Mouse (Mus musculus): ENCODE results near the gene Slc25a19.
A peak's percentile ranks its signal among the peaks of the same experiment; 100 is the strongest.

Gene Slc25a19

DNA sequence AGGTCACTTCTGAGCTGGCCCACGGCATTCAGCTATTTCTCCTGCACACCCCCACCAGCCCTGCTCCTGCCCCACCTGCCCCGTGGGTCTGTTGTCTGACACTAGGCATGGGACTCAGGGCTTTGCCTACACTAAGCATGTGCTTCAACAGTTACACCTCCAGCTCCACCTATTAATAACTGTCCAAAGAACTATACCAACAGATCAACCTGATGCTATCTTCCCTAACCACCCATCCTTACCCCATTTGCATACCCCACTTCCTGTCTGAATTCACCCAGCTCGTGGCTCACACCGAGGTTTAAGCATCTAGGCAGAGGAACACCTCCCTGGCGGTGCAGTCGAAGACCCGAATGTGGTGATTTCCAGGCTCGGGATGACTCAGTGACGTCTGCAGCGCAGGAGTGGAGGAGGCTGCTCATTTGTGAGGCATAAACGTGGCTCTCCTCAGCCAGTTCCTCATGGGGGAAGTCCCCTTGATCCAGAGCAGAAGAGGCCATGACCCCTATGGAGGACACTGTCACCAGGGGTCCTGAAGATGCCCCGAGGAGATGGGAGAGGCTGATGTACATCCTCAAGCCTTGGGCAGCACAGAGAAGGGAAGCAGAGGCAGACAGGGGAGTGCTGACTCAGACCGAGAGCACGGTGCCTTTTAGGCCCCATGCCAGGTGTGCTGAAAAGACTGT lies 13.0 kb upstream of the Slc25a19 start:
- no peak for DNase-seq (ENCODE audit: low read depth, low spot score)

DNA sequence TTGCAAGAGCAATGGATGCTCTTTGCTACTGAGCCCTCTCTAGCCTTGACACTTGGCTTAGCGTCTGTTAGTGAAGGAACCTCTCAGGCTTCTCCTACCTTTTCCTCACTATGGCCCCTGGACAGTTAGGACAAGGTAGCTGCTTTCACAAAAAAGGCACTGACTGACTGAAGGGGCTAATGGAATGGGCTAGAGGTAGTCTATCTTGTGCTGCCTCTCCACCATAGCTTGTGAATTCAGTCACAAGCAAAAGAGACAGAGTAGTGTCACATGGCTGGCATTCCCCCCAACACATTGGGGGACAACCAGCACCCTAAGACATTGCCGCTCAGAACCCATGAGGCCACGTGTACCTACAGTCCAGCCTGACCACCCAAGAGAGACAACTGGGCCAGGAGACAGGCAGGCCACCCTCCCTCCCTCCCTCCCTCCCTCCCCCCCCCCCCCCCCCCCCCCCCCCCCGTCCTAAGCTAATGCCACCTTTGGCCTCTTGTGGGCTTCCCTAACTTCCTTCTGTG lies 12.3 kb upstream of the Slc25a19 start:
- DNase-seq (ENCODE audit: low read depth, low spot score): no peak

- no peak for DNase-seq (ENCODE audit: low read depth, low spot score)
These were observed 11.4 kb upstream of the Slc25a19 start for GRCm38 (mm10) chr11:115639540-115639939.

- no peak for DNase-seq (ENCODE audit: low read depth, low spot score)
These were observed 10.7 kb upstream of the Slc25a19 start for GRCm38 (mm10) chr11:115638498-115639409.

- no peak for DNase-seq (ENCODE audit: low read depth, low spot score)
These were observed 8.9 kb upstream of the Slc25a19 start for GRCm38 (mm10) chr11:115636960-115637359.

DNA sequence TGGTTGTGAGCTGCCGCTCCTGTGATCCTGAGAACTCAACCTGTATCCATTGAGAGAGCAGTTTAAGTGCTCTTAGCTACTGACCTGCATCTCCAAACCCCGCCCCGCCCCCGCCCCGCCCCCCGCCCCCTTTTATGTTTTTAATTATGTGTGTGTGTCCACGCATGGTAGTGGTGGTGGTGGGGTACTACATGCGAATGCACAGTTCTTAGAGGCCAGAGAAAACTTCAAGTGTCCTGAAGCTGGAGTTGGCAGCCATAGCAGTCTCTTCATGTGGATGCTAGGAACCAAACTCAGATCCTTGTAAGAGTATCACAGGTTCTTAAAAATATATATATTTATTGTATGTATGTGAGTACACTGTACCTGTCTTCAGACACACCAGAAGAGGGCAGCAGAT lies 7.4 kb upstream of the Slc25a19 start:
- no peak for DNase-seq (ENCODE audit: low read depth, low spot score)

- DNase-seq (ENCODE audit: low read depth, low spot score): no peak
These were observed 6.9 kb upstream of the Slc25a19 start for GRCm38 (mm10) chr11:115635041-115635440.

DNA sequence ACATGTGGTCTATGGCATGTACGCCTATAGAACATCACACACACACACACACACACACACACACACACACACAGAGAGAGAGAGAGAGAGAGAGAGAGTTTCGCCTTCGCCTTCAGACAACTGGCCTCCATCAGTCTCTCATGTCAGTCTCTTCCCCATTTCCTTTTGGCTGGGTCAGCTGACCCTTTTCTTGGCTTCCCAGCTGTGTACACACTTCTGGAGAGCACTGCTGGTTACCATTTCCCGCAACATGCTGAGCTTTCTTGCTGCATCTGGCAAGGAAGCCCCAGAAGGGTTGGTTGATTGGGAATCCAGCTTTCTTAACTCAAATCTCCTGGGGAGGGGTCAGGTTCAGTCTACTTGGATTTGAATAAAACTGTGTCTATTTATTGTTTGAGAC lies 6.0 kb upstream of the Slc25a19 start:
- DNase-seq (ENCODE audit: low read depth, low spot score): no peak

- DNase-seq (ENCODE audit: low read depth, low spot score): no peak
These were observed 4.8 kb upstream of the Slc25a19 start for GRCm38 (mm10) chr11:115632862-115633261.

- no peak for DNase-seq (ENCODE audit: low read depth, low spot score)
These were observed 4.2 kb upstream of the Slc25a19 start for GRCm38 (mm10) chr11:115632247-115632646.

DNA sequence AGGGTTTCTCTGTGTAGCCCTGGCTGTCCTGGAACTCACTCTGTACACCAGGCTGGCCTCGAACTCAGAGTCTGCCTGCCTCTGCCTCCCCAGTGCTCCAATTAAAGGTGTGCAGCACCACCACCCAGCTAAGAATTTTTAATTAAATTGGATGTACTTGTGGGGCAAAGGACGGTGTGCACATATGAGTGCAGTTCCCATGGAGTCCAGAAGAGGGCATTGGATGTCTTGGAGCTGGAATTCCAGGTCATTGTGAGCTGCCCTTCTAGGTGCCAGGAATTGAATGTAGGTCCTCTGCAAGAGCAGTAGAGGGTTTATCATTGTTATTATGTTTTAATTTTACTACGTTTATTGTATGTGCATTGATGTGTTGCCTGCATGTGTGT lies 3.4 kb upstream of the Slc25a19 start:
- peak; percentile 48 for DNase-seq (ENCODE audit: low read depth, low spot score)

DNA sequence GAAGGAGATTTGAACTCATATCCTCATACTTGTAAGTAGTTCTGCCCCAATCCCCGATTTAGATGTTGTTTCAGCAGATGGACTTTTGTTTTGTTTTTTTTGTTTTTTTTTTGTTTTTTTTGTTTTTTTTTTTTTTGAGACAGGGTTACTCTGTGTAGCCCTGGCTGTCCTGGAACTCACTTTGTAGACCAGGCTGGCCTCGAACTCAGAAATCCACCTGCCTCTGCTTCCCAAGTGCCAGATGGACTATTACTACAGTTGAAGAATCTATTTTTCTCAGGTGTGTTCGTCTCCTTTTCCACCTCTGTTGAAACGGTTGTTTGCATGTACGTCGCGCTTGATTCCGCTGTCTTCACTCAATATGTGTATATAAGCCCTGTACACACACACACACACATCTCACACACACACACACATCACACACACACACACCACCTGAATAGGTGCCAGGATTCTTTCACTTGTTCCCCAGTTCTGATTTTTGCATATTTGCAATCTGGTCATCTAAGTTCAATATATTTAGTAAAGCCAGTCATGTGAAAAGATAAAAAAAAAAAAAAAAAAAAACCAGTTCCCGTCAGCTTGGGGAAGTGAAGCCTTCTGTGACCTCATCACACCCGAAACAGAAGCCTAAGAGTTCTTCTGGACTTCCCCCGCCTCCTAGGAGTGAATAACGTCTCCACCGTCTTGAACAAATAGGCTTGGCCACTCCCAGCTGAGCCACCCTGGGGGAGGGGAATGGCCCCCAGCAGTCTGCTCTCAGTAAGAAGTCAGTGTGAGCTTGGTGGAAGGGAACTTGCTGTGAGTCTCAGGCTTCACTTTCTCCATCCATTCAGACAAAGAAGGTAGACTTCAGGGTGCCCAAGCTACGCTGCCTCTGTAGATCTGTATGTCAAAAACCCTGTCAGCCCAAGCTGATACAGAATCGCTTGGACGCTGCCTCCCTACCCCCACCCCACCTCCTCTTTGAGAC lies 2.7 kb upstream of the Slc25a19 start:
- DNase-seq (ENCODE audit: low read depth, low spot score): no peak

DNA sequence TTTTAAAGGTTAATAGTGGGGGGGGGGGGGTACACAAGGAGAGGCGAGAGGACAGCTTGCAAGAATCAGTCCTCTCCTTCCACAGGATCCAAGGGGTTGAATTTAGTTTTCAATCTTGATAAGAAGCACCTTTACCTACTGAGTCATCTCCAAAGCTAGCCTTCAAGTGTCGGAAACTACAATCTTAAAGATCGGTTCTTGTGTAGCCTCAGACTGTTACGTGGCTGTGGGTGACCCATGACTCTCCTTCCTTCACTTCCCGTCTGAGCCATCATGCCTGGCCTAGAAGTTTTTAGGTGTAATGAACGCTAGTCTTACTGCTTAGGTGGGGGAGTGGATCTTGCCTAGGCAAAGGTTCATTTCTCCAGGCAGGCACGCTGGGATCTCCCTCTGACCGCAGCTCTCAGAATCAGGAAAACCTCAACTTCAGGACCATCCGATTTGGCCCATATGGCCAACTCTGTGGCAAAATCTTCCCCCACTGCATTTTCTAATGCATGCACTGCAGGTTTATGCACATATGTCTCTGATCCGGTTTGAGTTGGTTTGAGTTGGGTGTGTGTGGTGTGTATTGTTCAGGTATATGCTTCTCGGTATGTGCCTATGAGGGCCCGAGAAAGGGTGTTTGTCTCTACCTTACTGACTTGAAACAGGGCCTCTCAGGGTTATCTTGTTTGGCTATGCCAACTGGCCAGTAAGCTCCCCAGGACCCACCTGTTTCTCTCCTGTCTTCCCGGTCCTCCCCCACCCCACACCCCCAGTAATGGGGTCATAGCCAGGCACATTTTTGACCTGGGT lies 1.8 kb upstream of the Slc25a19 start:
- DNase-seq (ENCODE audit: low read depth, low spot score): no peak

DNA sequence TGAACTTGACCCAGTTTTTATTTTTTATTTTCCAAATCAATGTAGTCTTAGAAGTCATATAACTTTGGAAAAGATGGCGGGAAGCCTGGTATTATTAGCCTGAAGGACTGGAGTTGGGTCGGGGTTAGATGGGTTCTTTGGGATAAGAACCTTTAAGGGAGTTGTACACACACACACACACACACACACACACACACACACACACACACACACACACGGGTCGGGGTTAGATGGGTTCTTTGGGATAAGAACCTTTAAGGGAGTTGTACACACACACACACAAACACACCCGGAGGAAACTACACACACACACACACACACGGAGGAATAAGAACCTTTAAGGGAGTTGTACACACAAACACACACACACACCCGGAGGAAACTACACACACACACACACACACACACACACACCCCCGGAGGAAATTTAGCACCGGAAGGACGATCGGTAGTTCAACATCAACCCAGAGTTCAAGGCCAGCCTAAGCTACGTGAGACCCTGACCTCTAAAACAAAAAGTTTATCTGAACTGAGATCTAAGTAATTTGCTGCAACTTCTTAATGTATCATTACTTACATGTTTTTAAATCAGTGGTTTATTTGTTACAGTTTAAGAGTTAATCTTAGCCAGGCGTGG lies 488 bp upstream of the Slc25a19 start:
- no peak for DNase-seq (ENCODE audit: low read depth, low spot score)

GRCm38 (mm10) chr11:115626824-115627616 lies 1.1 kb downstream of the Slc25a19 start:
- no peak for DNase-seq (ENCODE audit: low read depth, low spot score)

DNA sequence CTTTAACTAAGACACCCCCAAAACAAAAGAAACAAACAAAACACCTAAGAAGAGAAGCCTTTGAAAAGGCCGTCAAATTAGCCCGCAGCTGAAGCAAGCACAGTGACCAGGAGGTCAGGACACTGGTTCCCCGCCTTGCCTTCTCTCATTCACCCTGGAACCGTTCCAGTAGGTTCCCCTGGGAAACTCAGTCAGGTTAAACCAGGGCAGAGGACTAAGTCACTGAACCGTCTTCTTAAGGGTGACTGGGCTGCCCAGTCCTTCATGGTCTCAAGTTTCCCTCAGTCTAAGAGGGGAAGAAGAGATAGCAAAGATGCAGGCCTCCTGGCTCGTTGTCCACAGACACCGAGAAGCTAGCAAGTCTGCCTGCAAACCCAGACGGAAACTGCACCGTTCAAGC lies 2.2 kb downstream of the Slc25a19 start:
- no peak for DNase-seq (ENCODE audit: low read depth, low spot score)

- DNase-seq (ENCODE audit: low read depth, low spot score): no peak
These were observed 4.5 kb downstream of the Slc25a19 start for GRCm38 (mm10) chr11:115623487-115624070.

GRCm38 (mm10) chr11:115619949-115620348 lies 8.1 kb downstream of the Slc25a19 start:
- no peak for DNase-seq (ENCODE audit: low read depth, low spot score)

Measured in forelimb bud, embryonic 11.5 days (tissue).